Mouse (Mus musculus): ENCODE measurements around the gene Tbc1d13. TPM values are rescaled to one million over a fixed set of nuclear protein-coding genes. Genes with fewer than 3 reads are reported as not detected.

Tbc1d13 gene
- polyA plus RNA-seq, 1 experiment from 2014 or later = 8.2 TPM

DNA sequence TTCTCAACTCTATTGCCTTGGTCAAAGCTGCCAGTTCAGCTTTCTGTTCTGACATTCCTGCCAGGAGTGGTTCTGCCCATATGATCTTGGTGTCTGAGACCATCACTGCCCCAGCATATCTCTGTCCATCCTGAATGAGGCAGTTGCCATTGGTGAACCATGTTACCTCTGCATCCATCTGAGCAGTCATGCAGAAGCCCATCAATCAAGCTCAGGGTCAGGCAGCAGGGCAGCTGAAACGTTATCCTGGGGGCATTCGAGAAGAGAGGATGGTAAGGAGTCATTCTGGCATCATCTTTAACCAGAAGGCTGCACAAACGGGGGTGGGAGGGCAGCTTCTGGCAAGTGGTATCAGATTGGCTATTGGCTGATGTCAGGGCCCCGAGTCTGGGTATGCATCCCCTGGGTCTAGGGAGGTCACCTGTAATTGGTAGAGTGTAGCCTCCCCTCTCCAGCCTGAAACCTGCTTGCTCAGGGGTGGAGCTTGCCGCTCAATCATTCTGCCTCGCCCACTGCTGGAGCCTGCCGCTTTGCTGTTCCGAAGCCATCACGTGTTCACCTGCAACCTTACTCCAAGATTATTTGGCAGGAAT, 30.9 kb downstream of the Tbc1d13 start:
- peaks cover 14% of the 10 kb centered on the region for H3K9me3 ChIP-seq (replicated peaks; ENCODE audit: control insufficient read depth, low read length)
- H3K4me1 ChIP-seq (ENCODE audit: control insufficient read depth, insufficient read depth, low read length) = no peaks in the 10 kb centered on the region
- no peaks in the 10 kb centered on the region for H3K36me3 ChIP-seq (ENCODE audit: control insufficient read depth, insufficient read depth, low read length)
- no peak overlapping the region for H3K4me2 ChIP-seq
- no peak overlapping the region for H3K9ac ChIP-seq (ENCODE audit: low read depth, low read length)
- no peak overlapping the region for H3K4me3 ChIP-seq (ENCODE audit: low read depth, low read length)
- 56% methylated on average over 9 of the region's 9 CpGs for WGBS (ENCODE audit: insufficient replicate concordance)
- no peak overlapping the region for H3K27ac ChIP-seq (ENCODE audit: low read depth, low read length)
- H3K27me3 ChIP-seq (ENCODE audit: control insufficient read depth, insufficient read depth, low read length) = no peaks in the 10 kb centered on the region
- no peak for ATAC-seq (replicated peaks; ENCODE audit: insufficient number of reproducible peaks, low FRiP score, low TSS enrichment)

DNA sequence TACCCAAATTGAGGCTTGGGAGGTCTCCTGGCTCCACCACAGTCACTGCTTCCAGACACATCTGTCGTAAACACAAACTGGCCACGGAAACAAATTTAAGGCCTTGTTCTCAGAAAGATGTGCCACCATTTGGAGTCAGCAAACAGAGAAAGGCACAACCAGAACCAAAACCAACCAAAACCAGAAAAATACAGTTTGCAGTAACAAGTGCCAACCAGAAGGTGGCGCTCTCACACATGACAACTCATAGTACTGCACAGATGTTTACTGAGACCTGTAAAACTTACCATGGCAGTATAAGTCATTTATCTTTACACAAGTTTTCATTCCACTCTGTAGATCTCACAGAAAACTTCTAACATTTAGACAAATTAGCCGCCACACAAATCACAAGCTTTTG, 33.1 kb downstream of the Tbc1d13 start:
- no peaks in the 10 kb centered on the region for H3K36me3 ChIP-seq (ENCODE audit: control insufficient read depth, insufficient read depth, low read length)
- WGBS (ENCODE audit: insufficient replicate concordance) = 53% methylated on average over 4 of the region's 4 CpGs
- no peak overlapping the region for H3K4me2 ChIP-seq
- H3K4me1 ChIP-seq (ENCODE audit: control insufficient read depth, insufficient read depth, low read length) = no peaks in the 10 kb centered on the region
- H3K9me3 ChIP-seq (replicated peaks; ENCODE audit: control insufficient read depth, low read length) = peaks cover 14% of the 10 kb centered on the region
- no peak for ATAC-seq (replicated peaks; ENCODE audit: insufficient number of reproducible peaks, low FRiP score, low TSS enrichment)
- no peak overlapping the region for H3K4me3 ChIP-seq (ENCODE audit: low read depth, low read length)
- H3K27ac ChIP-seq (ENCODE audit: low read depth, low read length) = no peak overlapping the region
- H3K27me3 ChIP-seq (ENCODE audit: control insufficient read depth, insufficient read depth, low read length) = no peaks in the 10 kb centered on the region
- H3K9ac ChIP-seq (ENCODE audit: low read depth, low read length) = no peak overlapping the region

DNA sequence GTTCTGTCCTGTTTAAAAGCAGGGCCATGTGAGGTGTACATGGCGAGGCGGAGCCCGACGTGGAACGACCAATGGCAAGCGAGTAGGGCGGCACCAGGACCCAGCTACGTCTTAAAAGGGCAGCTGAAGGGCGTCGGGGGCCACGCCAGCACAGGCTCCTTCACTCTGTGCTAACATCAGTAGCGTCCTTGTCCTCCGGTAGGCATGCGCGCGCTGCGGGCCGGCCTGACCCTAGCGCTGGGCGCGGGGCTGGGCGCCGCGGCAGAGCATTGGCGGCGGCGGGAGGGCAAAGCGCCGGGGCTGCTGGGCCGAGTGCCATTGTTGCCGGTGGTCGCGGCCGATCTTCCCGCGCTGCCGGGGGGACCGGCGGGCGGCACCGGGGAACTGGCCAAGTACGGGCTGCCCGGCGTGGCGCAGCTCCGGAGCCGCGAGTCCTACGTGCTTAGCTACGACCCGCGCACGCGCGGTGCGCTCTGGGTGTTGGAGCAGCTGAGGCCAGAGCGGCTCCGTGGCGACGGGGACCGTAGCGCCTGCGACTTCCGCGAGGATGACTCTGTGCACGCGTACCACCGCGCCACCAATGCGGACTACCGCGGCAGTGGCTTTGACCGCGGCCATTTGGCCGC, 37.9 kb downstream of the Tbc1d13 start, which contains the start of gene Endog:
TSS of gene Endog (plus strand) at position 123 of the 626 bp plus-strand sequence.
- Histone ChIP-seq H3K4me3 (ENCODE audit: low read depth, low read length) (peak within 1 kb of the TSS; percentile 67), H3K4me1 (ENCODE audit: control insufficient read depth, insufficient read depth, low read length) (no peaks in the 10 kb centered on the region), H3K9ac (ENCODE audit: low read depth, low read length) (peak within 1 kb of the TSS; percentile 72), H3K27ac (ENCODE audit: low read depth, low read length) (peak within 1 kb of the TSS; percentile 90), H3K9me3 (replicated peaks; ENCODE audit: control insufficient read depth, low read length) (peaks cover 10% of the 10 kb centered on the region), H3K4me2 (peak within 1 kb of the TSS; percentile 93), H3K27me3 (ENCODE audit: control insufficient read depth, insufficient read depth, low read length) (no peaks in the 10 kb centered on the region), H3K36me3 (ENCODE audit: control insufficient read depth, insufficient read depth, low read length) (peaks cover 31% of the 10 kb centered on the region)
- WGBS (ENCODE audit: insufficient replicate concordance) = under 1% methylated on average over 75 of the region's 75 CpGs
- peak; percentile 89 for ATAC-seq (replicated peaks; ENCODE audit: insufficient number of reproducible peaks, low FRiP score, low TSS enrichment)

DNA sequence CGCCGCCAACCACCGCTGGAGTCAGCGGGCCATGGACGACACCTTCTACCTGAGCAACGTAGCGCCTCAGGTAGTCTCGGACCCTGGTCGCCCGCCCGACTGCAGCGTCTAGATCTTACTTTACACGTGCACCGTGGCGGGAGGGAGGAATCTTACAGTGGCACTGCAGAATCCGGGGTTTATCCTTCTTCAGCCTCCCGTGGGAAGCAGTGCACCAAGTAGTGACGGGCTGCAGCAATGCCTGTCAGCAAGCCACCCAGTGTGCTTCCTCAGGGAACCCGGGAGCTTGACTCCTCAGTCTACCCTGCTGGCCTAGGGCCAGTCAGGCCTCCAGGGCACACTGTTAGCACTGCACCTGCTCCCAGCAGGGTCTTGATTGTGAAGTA, 38.4 kb downstream of the Tbc1d13 start:
- under 1% methylated on average over 19 of the region's 19 CpGs for WGBS (ENCODE audit: insufficient replicate concordance)
- peak overlapping the region; percentile 72 for H3K9ac ChIP-seq (ENCODE audit: low read depth, low read length)
- H3K27me3 ChIP-seq (ENCODE audit: control insufficient read depth, insufficient read depth, low read length) = no peaks in the 10 kb centered on the region
- H3K4me1 ChIP-seq (ENCODE audit: control insufficient read depth, insufficient read depth, low read length) = no peaks in the 10 kb centered on the region; the same call in 1 of the 2 replicates
- H3K4me2 ChIP-seq = peak overlapping the region; percentile 93
- H3K4me3 ChIP-seq (ENCODE audit: low read depth, low read length) = peak overlapping the region; percentile 67
- H3K27ac ChIP-seq (ENCODE audit: low read depth, low read length) = peak overlapping the region; percentile 90
- H3K9me3 ChIP-seq (replicated peaks; ENCODE audit: control insufficient read depth, low read length) = peaks cover 5% of the 10 kb centered on the region
- H3K36me3 ChIP-seq (ENCODE audit: control insufficient read depth, insufficient read depth, low read length) = peaks cover 34% of the 10 kb centered on the region
- ATAC-seq (replicated peaks; ENCODE audit: insufficient number of reproducible peaks, low FRiP score, low TSS enrichment) = 0 out of 2 replicates have a peak, but pooled peaks have one; percentile 24

DNA sequence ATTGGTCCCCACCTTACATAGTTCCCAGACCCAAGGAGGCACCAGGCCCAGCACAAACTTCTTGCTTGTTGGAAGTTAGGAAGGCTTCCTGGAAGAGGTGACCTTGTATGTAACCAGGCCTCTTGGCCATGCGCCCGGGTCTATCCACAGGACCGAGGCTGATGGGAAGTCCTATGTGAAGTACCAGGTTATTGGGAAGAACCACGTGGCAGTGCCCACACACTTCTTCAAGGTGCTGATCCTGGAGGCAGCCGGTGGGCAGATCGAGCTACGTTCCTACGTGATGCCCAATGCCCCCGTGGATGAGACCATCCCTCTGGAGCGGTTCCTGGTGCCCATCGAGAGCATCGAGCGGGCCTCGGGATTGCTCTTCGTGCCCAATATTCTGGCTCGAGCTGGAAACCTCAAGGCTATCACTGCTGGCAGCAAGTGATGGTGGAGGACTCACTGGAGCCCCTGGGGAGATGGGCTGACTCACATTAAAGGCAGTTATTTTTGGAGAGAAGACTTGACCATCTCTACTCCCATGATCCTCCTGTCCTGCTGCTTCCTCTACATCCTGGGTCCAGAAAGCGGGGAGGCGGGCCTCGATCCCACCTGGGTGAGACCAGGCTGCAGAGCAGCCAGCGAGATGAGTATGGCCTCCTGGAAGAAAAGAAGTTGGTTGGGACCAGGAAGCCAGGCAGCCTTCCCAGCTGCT, 40.1 kb downstream of the Tbc1d13 start:
- Histone ChIP-seq H3K4me1 (ENCODE audit: control insufficient read depth, insufficient read depth, low read length) (peaks cover 7% of the 10 kb centered on the region), H3K27me3 (ENCODE audit: control insufficient read depth, insufficient read depth, low read length) (no peaks in the 10 kb centered on the region), H3K27ac (ENCODE audit: low read depth, low read length) (no peak overlapping the region), H3K9ac (ENCODE audit: low read depth, low read length) (no peak overlapping the region), H3K4me3 (ENCODE audit: low read depth, low read length) (no peak overlapping the region), H3K9me3 (replicated peaks; ENCODE audit: control insufficient read depth, low read length) (0 out of 2 replicates have a peak, but pooled peaks cover 3% of the 10 kb centered on the region), H3K4me2 (no peak overlapping the region), H3K36me3 (ENCODE audit: control insufficient read depth, insufficient read depth, low read length) (peaks cover 34% of the 10 kb centered on the region)
- WGBS (ENCODE audit: insufficient replicate concordance) = 94% methylated on average over 20 of the region's 20 CpGs
- ATAC-seq (replicated peaks; ENCODE audit: insufficient number of reproducible peaks, low FRiP score, low TSS enrichment) = no peak

DNA sequence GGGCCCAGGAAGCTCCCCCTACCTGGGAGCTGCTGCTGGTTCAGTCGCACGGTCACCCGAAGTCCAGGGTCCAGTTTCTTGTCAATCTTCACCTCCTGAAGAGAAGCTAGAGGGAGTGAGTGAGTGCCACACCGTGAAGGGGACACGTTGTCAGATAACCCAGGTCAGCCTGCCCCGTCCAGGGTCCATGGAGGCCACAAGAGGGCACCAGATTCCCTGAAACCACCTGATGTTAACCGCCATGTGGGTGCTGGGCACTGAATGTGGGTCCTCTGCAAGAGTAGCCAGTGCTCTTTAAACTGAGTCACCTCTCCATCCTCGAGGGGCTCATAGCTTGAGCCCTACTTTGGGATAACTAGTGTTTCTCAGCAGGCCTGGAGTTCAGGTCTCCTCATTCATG, 42.4 kb downstream of the Tbc1d13 start:
- no peak for ATAC-seq (replicated peaks; ENCODE audit: insufficient number of reproducible peaks, low FRiP score, low TSS enrichment)
- Histone ChIP-seq H3K27ac (ENCODE audit: low read depth, low read length) (no peak overlapping the region), H3K4me1 (ENCODE audit: control insufficient read depth, insufficient read depth, low read length) (peaks cover 7% of the 10 kb centered on the region), H3K36me3 (ENCODE audit: control insufficient read depth, insufficient read depth, low read length) (peaks cover 34% of the 10 kb centered on the region), H3K9ac (ENCODE audit: low read depth, low read length) (no peak overlapping the region), H3K4me3 (ENCODE audit: low read depth, low read length) (no peak overlapping the region), H3K9me3 (replicated peaks; ENCODE audit: control insufficient read depth, low read length) (0 out of 2 replicates have a peak, but pooled peaks cover 3% of the 10 kb centered on the region), H3K4me2 (no peak overlapping the region), H3K27me3 (ENCODE audit: control insufficient read depth, insufficient read depth, low read length) (no peaks in the 10 kb centered on the region)
- 79% methylated on average over 8 of the region's 8 CpGs for WGBS (ENCODE audit: insufficient replicate concordance)

DNA sequence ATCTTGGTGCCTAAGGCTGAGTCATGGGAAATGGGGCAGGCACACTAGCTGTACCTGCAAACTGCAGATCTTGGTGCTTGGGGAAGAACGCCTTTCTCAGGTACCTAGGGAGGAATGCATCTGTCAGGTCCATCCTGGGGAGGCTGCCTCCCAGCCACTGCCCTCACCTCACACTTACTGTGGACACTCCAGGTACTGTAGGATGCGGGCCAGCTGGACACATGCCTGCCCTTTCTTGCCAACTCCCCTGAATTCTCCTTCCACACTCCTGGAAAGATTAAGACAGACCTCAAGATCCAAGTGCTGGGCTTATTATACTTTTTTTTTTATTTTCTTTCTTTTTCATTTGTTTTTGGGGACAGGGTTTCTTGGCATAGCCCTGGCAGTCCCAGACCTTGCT, 43.0 kb downstream of the Tbc1d13 start:
- Histone ChIP-seq H3K36me3 (ENCODE audit: control insufficient read depth, insufficient read depth, low read length) (peaks cover 34% of the 10 kb centered on the region), H3K9ac (ENCODE audit: low read depth, low read length) (no peak overlapping the region), H3K27me3 (ENCODE audit: control insufficient read depth, insufficient read depth, low read length) (no peaks in the 10 kb centered on the region), H3K27ac (ENCODE audit: low read depth, low read length) (no peak overlapping the region), H3K4me3 (ENCODE audit: low read depth, low read length) (no peak overlapping the region), H3K9me3 (replicated peaks; ENCODE audit: control insufficient read depth, low read length) (0 out of 2 replicates have a peak, but pooled peaks cover 3% of the 10 kb centered on the region), H3K4me2 (no peak overlapping the region), H3K4me1 (ENCODE audit: control insufficient read depth, insufficient read depth, low read length) (peaks cover 7% of the 10 kb centered on the region)
- 94% methylated on average over 2 of the region's 2 CpGs for WGBS (ENCODE audit: insufficient replicate concordance)
- no peak for ATAC-seq (replicated peaks; ENCODE audit: insufficient number of reproducible peaks, low FRiP score, low TSS enrichment)

DNA sequence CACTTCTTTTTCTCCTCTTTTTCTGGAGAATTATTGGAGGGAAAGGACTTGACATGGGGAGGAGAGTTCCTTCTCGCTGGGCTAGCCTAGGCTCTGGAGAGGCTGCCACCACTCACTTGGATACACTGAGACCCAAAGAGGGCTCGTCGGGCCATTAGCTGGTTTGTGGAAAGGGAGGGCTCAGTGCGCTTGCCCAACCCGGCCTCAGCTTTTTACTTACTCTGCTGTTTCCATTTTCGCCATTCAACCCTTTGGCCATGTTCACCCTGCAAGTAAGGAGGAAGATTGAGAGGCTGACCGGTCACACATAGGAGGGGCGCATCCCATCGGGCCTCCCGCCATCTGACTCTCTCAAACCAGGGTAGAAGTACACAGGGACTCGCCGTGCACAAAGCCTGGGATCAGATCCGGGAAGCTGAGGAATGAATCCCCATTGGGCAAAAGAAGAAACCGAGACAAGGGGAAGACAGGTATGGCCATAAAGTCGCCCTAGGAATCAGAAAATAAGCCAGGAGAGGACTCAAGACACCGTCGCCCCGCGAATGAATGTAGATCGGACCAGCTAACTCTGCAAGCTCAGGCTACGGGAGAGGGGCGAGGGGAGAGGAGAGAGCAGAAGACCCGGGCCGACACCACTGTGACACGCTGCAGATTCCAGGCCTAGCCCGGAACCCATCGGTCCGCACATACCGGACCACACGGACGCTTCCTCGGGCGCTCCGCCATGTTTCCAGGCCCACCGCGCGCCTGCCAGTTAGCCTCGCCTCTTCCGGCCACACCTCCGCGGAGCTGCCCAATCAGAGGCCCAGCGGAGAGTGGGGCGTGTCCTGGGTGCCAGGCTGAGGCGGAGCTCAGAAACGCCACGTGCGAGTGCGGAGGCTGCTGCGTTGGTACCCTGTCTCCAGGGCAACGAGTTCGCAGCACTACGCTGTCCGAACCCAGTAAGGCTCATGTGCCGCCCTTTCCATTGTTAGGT, 44.4 kb downstream of the Tbc1d13 start, which contains the start of gene Spout1:
TSS of gene Spout1 (minus strand) at position 760 of the 976 bp plus-strand sequence.
- peak within 1 kb of the TSS; percentile 89 for H3K4me2 ChIP-seq
- ATAC-seq (replicated peaks; ENCODE audit: insufficient number of reproducible peaks, low FRiP score, low TSS enrichment) = peak; percentile 92
- H3K4me3 ChIP-seq (ENCODE audit: low read depth, low read length) = peak within 1 kb of the TSS; percentile 71
- H3K36me3 ChIP-seq (ENCODE audit: control insufficient read depth, insufficient read depth, low read length) = peaks cover 32% of the 10 kb centered on the region
- H3K4me1 ChIP-seq (ENCODE audit: control insufficient read depth, insufficient read depth, low read length) = peaks cover 7% of the 10 kb centered on the region
- 0 out of 2 replicates have a peak, but pooled peaks cover 3% of the 10 kb centered on the region for H3K9me3 ChIP-seq (replicated peaks; ENCODE audit: control insufficient read depth, low read length)
- 2% methylated on average over 54 of the region's 54 CpGs for WGBS (ENCODE audit: insufficient replicate concordance)
- peak within 1 kb of the TSS; percentile 80 for H3K9ac ChIP-seq (ENCODE audit: low read depth, low read length)
- H3K27ac ChIP-seq (ENCODE audit: low read depth, low read length) = peak within 1 kb of the TSS; percentile 10; the same call in 1 of the 2 replicates
- H3K27me3 ChIP-seq (ENCODE audit: control insufficient read depth, insufficient read depth, low read length) = no peaks in the 10 kb centered on the region
